Mouse (Mus musculus): ENCODE data around the gene Fryl. TPM values are rescaled to one million over a fixed set of nuclear protein-coding genes. Genes with fewer than 3 reads are reported as not detected.
A peak's percentile ranks its signal among the peaks of the same experiment; 100 is the strongest.

Gene Fryl
- polyA plus RNA-seq, 1 experiment from 2014 or later, result 33.4 TPM

DNA sequence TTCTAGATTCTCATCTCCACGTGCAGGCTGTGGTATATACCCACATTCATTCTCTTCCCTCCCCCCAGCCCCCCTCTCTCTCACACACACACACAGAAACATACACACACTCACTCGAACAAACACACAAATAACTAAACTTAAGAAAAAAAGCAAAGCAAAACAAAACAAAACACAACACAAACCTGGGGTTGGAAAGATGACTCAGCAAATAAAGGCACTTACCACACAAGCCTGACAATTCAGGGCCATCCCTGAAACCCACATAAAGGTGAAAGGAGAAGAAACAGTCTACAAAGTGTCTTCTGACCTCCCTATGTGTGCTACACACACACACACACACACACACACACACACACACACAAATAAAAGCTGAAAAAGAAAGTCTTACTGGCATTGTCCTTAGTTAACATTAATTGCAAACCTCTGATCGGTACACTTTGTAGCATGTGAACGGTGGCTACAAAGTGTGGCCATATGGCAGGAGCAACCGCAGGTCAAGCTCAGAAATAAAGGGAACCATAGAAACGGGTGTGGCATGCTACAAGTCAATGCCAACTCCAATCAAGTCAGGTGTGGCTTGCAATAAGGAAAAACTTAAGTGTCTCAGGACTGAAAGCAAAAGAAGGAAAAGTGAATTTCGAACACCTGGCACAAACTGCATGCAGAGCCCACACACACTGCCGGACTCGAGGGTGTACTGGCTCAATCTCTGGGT, 66.8 kb downstream of the Fryl start:
- Histone ChIP-seq H3K4me3 (replicated peaks) (no peak overlapping the region), H3K27ac (peak overlapping the region; percentile 7; the same call in 1 of the 2 replicates), H3K36me3 (0 out of 2 replicates have a peak, but pooled peaks cover 3% of the 10 kb centered on the region), H3K4me1 (peaks cover 19% of the 10 kb centered on the region), H3K27me3 (replicated peaks) (no peaks in the 10 kb centered on the region), H3K9me3 (no peaks in the 10 kb centered on the region), H3K9ac (no peak overlapping the region), H3K4me2 (0 out of 2 replicates have a peak overlapping the region, but pooled peaks have one; percentile 19)
- ATAC-seq (ENCODE audit: insufficient read depth, low FRiP score, low read depth), result no peak
- WGBS, result 73% methylated on average over 9 of the region's 9 CpGs

DNA sequence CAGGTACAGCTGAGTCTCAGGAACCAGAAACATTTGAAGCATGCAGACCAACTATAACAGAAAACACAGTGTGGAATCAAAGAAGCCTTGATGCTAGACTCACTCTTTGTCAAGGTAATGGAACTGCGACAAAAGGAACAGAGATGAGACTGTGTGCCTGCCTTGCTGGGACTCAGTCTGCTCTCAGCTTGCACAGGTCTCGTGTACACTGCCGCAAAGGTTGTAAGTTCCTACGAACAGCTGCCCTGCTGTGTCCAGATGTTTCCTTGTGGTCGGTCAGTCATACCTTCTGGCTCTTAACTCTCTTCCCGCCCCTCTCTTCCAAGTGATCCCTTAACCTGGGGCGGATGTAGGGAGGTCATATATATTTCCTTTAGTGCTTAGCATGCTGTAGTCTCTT, 67.8 kb downstream of the Fryl start:
- Histone ChIP-seq H3K9me3 (no peaks in the 10 kb centered on the region), H3K4me1 (peaks cover 14% of the 10 kb centered on the region; the same call in 1 of the 2 replicates), H3K36me3 (0 out of 2 replicates have a peak, but pooled peaks cover 3% of the 10 kb centered on the region), H3K27me3 (replicated peaks) (no peaks in the 10 kb centered on the region), H3K9ac (no peak overlapping the region), H3K4me2 (0 out of 2 replicates have a peak overlapping the region, but pooled peaks have one; percentile 5), H3K27ac (peak overlapping the region; percentile 57; the same call in 1 of the 2 replicates), H3K4me3 (replicated peaks) (no peak overlapping the region)
- ATAC-seq (ENCODE audit: insufficient read depth, low FRiP score, low read depth), result no peak
- 61% methylated on average over 7 of the region's 7 CpGs for WGBS

DNA sequence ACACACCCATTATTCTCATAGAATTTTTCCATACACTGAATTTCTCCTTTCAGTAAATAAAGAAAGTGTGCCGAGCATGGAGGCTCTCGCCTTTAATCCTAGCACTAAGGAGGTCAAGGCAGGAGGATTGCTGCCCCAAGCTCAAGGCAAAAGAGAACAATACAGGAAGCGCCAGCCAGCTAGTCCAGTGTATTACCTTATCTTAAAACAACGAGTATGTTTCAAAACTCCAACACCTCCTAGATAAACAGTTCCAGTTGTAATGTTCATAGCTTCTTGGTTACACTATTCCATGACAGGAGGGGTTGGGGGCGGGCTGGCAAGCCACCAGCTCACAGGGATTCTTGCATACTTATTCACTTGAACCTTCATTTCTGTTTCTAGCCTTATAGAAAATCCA, 68.3 kb downstream of the Fryl start:
- Histone ChIP-seq H3K4me1 (peaks cover 14% of the 10 kb centered on the region; the same call in 1 of the 2 replicates), H3K36me3 (0 out of 2 replicates have a peak, but pooled peaks cover 3% of the 10 kb centered on the region), H3K27me3 (replicated peaks) (no peaks in the 10 kb centered on the region), H3K4me3 (replicated peaks) (no peak overlapping the region), H3K4me2 (0 out of 2 replicates have a peak overlapping the region, but pooled peaks have one; percentile 5), H3K9ac (no peak overlapping the region), H3K9me3 (no peaks in the 10 kb centered on the region), H3K27ac (peak overlapping the region; percentile 57; the same call in 1 of the 2 replicates)
- WGBS, result 45% methylated on average over 5 of the region's 5 CpGs
- ATAC-seq (ENCODE audit: insufficient read depth, low FRiP score, low read depth), result peak; percentile 6; the same call in 1 of the 2 replicates

DNA sequence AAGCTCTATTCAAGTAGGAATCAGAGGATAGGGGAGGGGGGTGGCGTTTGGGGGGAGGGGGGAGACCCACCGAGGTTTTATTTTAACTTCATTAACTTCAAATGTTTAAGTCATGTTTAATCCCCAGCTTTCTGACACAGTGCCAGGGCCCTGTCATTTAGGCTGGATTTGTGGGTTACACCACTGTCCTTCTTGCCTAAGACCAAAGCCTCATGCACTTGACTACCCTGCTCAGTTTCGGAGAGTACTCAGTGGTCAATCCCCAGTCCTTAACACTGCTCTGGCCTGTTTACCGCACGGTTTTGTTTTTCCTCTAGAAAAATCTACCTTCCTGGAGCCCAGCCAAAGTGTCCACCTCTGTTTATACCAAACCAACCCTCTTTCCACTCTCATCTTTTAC, 69.5 kb downstream of the Fryl start:
- peaks cover 14% of the 10 kb centered on the region; the same call in 1 of the 2 replicates for H3K4me1 ChIP-seq
- H3K4me2 ChIP-seq, result no peak overlapping the region
- WGBS, result 68% methylated on average over 5 of the region's 5 CpGs
- H3K36me3 ChIP-seq, result 0 out of 2 replicates have a peak, but pooled peaks cover 3% of the 10 kb centered on the region
- no peaks in the 10 kb centered on the region for H3K27me3 ChIP-seq (replicated peaks)
- H3K9ac ChIP-seq, result no peak overlapping the region
- no peak overlapping the region for H3K27ac ChIP-seq
- H3K4me3 ChIP-seq (replicated peaks), result no peak overlapping the region
- no peaks in the 10 kb centered on the region for H3K9me3 ChIP-seq
- no peak for ATAC-seq (ENCODE audit: insufficient read depth, low FRiP score, low read depth)

- H3K4me1 ChIP-seq, result peaks cover 14% of the 10 kb centered on the region; the same call in 1 of the 2 replicates
- no peaks in the 10 kb centered on the region for H3K27me3 ChIP-seq (replicated peaks)
- no peak overlapping the region for H3K4me2 ChIP-seq
- no peaks in the 10 kb centered on the region for H3K9me3 ChIP-seq
- H3K9ac ChIP-seq, result no peak overlapping the region
- 0 out of 2 replicates have a peak, but pooled peaks cover 3% of the 10 kb centered on the region for H3K36me3 ChIP-seq
- ATAC-seq (ENCODE audit: insufficient read depth, low FRiP score, low read depth), result no peak
- no peak overlapping the region for H3K27ac ChIP-seq
- H3K4me3 ChIP-seq (replicated peaks), result no peak overlapping the region
- WGBS, result 42% methylated on average over 4 of the region's 4 CpGs
Measured at GRCm38 (mm10) chr5:73185424-73185823, 71.0 kb downstream of the Fryl start.

DNA sequence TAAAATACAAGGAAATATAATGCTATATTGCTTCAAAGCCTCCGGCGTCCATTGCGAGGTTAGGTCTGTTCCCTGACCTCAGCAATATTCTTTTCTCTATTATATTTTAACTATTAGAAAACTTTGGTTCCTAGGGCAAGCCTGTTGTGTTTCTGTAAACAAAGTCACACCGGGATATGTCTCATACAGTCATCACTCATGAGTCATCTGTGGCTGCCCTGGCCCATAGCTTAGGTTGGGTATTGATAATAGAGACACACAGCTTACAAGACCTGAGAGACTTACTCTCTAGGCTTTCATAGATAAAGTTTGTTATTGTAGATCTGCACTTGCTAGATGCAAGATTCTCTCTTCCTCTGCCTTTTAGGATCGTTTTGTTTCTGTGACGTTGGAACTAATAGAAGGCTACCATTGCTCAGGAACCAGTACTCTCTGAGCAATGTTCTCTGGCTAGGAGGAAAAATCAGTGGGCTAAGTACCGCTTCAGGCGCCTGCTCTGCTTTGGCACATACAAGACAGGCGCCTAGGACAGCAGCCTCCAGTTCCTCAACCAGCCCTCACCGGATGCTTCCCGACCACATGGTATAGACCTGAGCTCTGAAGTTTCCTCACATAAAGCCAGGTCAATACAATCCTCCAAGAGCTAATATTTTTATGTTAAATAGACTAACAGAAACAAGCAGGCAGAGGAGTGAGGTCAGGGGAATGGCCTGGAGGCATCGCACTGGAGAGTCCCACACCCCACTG, 73.5 kb downstream of the Fryl start:
- no peak overlapping the region for H3K9ac ChIP-seq
- 81% methylated on average over 12 of the region's 12 CpGs for WGBS
- H3K4me1 ChIP-seq, result no peaks in the 10 kb centered on the region
- H3K9me3 ChIP-seq, result no peaks in the 10 kb centered on the region
- ATAC-seq (ENCODE audit: insufficient read depth, low FRiP score, low read depth), result no peak
- no peaks in the 10 kb centered on the region for H3K27me3 ChIP-seq (replicated peaks)
- 0 out of 2 replicates have a peak, but pooled peaks cover 3% of the 10 kb centered on the region for H3K36me3 ChIP-seq
- no peak overlapping the region for H3K4me3 ChIP-seq (replicated peaks)
- H3K4me2 ChIP-seq, result no peak overlapping the region
- H3K27ac ChIP-seq, result no peak overlapping the region

- H3K4me2 ChIP-seq, result no peak overlapping the region
- ATAC-seq (ENCODE audit: insufficient read depth, low FRiP score, low read depth), result no peak
- no peak overlapping the region for H3K27ac ChIP-seq
Measured at GRCm38 (mm10) chr5:73182191-73182590, 74.2 kb downstream of the Fryl start.

DNA sequence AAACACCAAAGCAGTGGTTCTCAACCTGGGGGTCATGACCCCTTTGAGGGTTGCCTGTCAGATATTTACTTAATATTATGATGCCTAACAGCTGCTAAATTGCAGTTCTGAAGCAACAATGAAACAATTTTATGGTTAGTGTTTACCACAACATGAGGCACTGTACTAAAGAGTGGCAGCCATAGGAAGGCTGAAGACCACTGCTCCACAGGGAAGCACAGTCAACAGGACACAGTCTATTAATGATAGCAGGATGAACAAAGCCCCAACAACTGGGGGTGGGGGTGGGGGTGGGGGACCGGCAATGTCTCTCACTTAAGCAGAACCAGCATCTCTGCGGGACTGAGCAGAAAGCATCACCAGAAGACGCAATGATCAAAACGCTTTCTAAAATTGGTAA, 80.1 kb downstream of the Fryl start:
- no peak overlapping the region for H3K27ac ChIP-seq
- no peaks in the 10 kb centered on the region for H3K36me3 ChIP-seq
- H3K4me1 ChIP-seq, result no peaks in the 10 kb centered on the region
- no peak for ATAC-seq (ENCODE audit: insufficient read depth, low FRiP score, low read depth)
- no peaks in the 10 kb centered on the region for H3K27me3 ChIP-seq (replicated peaks)
- no peak overlapping the region for H3K9ac ChIP-seq
- WGBS, result 86% methylated on average over 4 of the region's 4 CpGs
- H3K4me2 ChIP-seq, result no peak overlapping the region
- H3K4me3 ChIP-seq (replicated peaks), result no peak overlapping the region
- no peaks in the 10 kb centered on the region for H3K9me3 ChIP-seq

More at GRCm38 (mm10) chr5:73182191-73182590, 74.2 kb downstream of the Fryl start:
- Histone ChIP-seq H3K27me3 (replicated peaks) (no peaks in the 10 kb centered on the region), H3K36me3 (0 out of 2 replicates have a peak, but pooled peaks cover 3% of the 10 kb centered on the region), H3K9me3 (no peaks in the 10 kb centered on the region), H3K4me1 (no peaks in the 10 kb centered on the region), H3K4me3 (replicated peaks) (no peak overlapping the region), H3K9ac (no peak overlapping the region)
- 64% methylated on average over 9 of the region's 9 CpGs for WGBS

GRCm38 (mm10) chr5:73175377-73176147, 80.9 kb downstream of the Fryl start:
- H3K4me2 ChIP-seq, result no peak overlapping the region
- H3K9ac ChIP-seq, result no peak overlapping the region
- no peaks in the 10 kb centered on the region for H3K36me3 ChIP-seq
- no peaks in the 10 kb centered on the region for H3K4me1 ChIP-seq
- 77% methylated on average over 12 of the region's 12 CpGs for WGBS
- H3K27ac ChIP-seq, result no peak overlapping the region
- H3K27me3 ChIP-seq (replicated peaks), result no peaks in the 10 kb centered on the region
- H3K9me3 ChIP-seq, result no peaks in the 10 kb centered on the region
- no peak overlapping the region for H3K4me3 ChIP-seq (replicated peaks)
- 0 out of 2 replicates have a peak, but pooled peaks have one; percentile 31 for ATAC-seq (ENCODE audit: insufficient read depth, low FRiP score, low read depth)

- ATAC-seq (ENCODE audit: insufficient read depth, low FRiP score, low read depth), result no peak
Measured at GRCm38 (mm10) chr5:73171876-73172480, 84.4 kb downstream of the Fryl start.

DNA sequence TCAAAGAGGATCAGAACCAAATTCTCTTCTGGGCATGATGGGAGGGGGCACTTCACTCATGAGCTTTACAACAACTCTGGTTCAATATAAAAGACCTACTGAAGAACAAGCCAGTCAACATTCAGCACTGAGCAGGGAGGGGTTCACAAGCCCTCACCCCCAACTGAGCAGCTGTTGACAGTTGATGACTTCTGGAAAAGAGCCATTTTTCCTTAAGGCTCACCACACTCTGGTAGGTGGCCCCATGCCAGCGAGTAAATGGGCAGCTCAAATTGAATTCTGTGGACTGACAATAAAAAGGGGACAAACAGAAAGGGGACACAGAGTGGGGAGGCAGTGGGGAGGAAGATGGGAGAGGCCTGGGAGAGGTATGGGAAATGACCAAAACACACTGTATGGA, 85.2 kb downstream of the Fryl start:
- Histone ChIP-seq H3K4me1 (no peaks in the 10 kb centered on the region), H3K9me3 (no peaks in the 10 kb centered on the region), H3K4me2 (no peak overlapping the region), H3K4me3 (replicated peaks) (no peak overlapping the region), H3K27me3 (replicated peaks) (no peaks in the 10 kb centered on the region), H3K9ac (no peak overlapping the region), H3K27ac (no peak overlapping the region), H3K36me3 (no peaks in the 10 kb centered on the region)
- ATAC-seq (ENCODE audit: insufficient read depth, low FRiP score, low read depth), result no peak
- 45% methylated on average over 1 of the region's 1 CpGs for WGBS

More at GRCm38 (mm10) chr5:73171876-73172480, 84.4 kb downstream of the Fryl start:
- Histone ChIP-seq H3K4me3 (replicated peaks) (no peak overlapping the region), H3K9me3 (no peaks in the 10 kb centered on the region), H3K4me2 (no peak overlapping the region), H3K4me1 (no peaks in the 10 kb centered on the region), H3K27me3 (replicated peaks) (no peaks in the 10 kb centered on the region), H3K36me3 (no peaks in the 10 kb centered on the region), H3K9ac (no peak overlapping the region), H3K27ac (no peak overlapping the region)
- 76% methylated on average over 12 of the region's 12 CpGs for WGBS

Measured in stomach, embryonic 15.5 days (tissue).